Mouse (Mus musculus) CD4-positive, CD25-positive, alpha-beta regulatory T cell, adult 2 months (primary cell): ENCODE results near the gene Abce1.
"Not testable (repeated sequence)": the region's sequence is repeated elsewhere in the genome, so short reads cannot be mapped to it uniquely, and the experiment has no call there.

Experiments used
- DNase-seq: peaks from one replicate; pipeline ENCODE4 v3.0.0-alpha.2; 2012; ENCODE audit warnings: low read depth, low spot score

Abce1 gene

DNA sequence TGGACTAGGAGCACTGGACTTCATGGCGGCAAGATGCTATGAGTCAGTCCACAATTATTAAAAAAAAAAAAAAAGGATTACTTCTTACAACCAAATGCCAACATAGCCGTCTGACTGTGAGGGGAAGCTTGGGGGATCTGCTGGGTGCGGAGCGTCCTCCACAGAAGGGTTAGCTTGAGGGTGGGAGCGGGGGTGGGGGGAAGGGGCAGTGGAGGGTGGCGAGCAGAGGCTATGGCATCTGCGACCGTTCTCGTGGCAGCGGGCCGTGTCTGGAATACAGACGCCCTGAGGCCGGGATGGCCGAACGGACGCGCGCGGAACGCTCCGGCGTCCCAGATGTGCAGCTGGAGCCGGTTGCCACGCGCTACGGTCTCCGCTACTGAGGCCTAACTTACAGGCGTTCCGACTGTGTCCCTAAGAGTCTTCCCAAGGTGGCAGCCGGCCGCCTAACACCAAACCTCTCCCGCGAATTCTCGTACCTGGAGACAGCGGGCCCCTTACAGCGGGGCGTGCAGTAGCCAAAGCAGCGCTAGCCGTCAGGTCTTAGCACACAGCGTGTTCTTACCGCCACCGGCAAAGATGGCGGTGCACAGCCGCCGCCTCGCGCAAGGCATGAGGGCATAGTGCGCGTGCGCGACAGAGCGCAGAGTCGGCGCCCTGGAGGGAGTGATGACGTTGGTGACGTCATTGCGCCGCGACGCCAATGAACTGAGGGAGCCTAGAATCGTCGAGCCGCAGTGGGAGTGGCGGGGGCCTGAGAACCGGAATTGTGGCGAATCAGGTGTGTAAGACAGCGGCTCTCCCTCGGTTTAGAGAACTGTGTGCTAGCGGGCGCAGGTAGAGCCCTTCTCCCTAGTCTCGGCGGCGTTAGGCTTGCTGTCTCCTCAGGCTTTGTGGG is at the start of gene Abce1, which contains the start of gene Anapc10:
Gene Abce1, minus strand, starts transcription at position 677 of the 898 bp plus-strand sequence.
Gene Anapc10, plus strand, starts transcription at position 757 of the 898 bp plus-strand sequence.
- DNase-seq: peak; percentile 100

- DNase-seq: no peak
Measured at GRCm38 (mm10) chr8:79750305-79750704, 38.8 kb upstream of the Abce1 start.

DNA sequence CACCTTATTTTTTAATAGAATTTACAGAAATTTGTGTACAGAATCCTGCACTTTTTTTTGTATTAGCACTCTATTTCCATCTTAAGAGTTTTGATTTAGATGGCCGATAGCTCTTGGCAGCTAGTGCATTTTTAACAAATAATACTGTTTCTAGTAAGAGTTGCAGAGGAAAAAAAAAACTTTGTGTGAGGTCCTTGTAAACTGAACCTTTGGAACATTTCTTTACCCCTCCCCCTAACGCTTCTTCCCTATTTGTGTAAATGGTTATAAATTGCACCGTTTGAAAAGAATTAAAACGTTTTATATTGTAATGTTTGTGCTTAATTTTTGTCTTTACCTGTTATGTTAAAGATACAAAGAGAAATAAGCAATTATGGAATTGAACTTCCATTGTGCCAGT is 37.1 kb upstream of the Abce1 start:
- no peak for DNase-seq

DNA sequence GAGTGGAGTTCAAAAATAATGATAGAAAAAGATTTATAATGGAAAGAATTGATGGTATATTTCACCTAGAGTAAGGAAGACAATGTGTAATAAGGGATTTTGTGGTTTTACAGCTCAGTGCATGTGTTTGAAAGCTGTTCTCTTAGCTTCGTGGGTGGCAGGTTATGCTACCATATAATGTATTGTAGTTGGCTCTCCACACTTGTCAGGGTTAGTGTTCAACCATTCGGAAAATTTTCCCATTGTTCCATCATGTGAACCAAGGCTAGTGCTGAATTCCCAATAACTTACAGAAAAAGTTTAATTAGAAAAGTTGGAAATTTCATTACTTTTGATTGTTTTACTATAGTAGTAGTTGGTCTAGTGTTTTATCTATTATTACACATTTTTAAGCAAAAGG is 36.6 kb upstream of the Abce1 start:
- no peak for DNase-seq

DNA sequence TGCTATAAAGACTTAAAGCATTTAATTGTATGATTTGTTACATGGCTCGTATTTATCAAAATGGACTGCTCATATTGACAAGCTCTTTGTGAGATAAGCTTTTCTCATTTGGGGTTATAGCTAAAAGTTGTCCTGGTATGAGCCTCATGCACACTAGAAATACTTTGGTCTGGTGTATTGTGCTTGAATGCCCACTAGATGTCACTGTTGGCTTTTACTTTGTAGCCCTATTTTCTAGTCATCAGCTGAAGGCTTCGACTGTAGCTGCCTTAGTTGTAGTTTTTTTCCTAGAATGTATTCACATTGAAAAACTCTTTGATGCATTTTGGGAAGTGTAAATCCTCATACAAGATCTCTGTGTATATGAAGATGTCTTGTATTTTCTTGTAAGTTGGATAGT is 22.8 kb upstream of the Abce1 start:
- DNase-seq: peak; percentile 75

DNA sequence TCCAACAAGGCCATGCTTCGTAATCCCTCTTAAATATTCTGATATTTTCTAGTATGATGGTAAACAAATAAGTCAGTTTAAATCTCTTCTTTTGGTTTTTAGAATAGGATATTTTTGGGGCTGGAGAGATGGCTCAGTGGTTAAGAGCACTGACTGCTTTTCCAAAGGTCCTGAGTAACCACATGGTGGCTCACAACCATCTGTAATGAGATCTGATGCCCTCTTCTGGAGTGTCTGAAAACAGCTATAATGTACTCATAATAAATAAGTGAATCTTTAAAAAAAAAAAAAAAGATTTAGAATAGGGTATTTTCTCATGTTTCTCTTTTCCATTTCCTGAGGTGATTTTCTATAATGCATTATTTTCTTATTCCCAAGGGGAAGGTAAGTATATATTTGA is 16.4 kb upstream of the Abce1 start:
- no peak for DNase-seq

DNA sequence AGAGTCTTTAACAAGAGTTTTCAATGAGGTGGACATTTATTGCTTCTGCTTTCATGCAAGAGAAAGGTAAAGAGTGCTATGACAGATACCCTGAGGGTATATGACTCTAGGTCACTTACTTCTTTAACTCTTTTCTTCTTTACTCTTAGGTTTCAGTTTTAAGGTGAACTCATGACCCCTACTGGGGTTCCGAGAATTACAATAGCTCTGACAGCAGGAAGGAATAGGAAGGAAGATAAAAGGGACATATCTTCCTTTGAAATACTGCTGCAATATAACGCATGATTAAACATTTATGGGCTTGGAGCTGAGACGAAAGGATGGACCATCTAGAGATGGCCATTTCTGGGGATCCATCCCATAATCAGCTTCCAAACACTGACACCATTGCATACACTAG is 13.0 kb upstream of the Abce1 start:
- DNase-seq: peak; percentile 31

- DNase-seq: no peak
Measured at GRCm38 (mm10) chr8:79723308-79723707, 11.8 kb upstream of the Abce1 start.

DNA sequence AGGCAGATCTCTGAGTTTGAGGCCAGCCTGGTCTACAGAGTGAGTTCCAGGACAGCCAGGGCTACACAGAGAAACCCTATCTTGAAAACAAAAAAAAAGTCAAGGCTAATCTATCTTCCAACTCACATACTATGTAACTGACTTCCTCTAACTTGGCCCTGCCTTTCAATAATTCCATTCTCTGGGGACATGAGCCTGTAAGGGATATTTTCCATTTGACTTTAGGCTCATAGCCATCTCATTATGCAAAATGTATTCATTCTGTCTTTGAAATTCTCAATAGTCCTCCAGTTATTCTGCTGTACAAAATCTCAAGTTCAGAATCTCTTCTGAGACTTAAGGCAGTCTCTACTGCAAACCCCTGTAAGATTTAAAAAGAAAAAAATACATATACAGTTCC is 10.0 kb upstream of the Abce1 start:
- no peak for DNase-seq

DNA sequence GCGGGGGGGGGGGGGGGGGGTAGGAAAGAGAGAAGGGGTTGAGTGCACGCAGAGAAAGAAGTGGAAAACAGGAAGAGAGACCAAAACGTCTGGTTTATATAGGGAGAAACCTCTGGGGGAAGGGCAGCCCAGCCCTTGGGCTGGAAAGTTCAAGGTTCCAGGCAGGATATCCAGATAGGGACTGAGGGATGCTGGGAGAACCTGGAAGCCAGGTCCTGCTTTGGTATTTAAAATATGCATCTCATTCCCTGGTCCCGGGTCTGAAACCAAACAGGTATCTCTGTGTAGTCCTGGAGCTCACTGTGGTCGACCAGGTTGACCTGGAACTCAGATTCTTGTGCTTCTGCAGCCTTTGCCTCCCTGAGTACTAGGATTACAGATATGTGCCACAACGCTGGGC is 1.1 kb upstream of the Abce1 start:
- DNase-seq: no peak

DNA sequence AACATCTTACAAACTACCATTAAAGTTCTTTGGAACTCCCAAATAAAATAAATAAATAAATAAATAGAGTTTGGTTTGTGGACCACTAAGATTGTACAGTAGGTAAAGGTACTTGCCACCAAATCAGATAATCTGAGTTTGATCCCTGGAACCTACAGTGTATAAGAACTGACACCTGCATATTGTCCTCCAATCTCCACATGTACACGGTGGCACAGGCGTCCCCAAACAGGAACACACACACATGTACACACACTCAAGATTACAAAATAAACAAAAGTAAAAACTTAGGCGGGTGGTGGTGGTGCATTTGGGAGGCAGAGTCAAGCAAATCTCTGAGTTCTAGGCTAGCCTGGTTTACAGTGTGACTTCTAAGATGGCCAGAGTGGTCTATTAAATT is 4.9 kb downstream of the Abce1 start:
- no peak for DNase-seq

- no peak for DNase-seq
Measured at GRCm38 (mm10) chr8:79692531-79692930, 19.0 kb downstream of the Abce1 start.

GRCm38 (mm10) chr8:79685927-79686326 is 25.6 kb downstream of the Abce1 start:
- not testable (repeated sequence) for DNase-seq

DNA sequence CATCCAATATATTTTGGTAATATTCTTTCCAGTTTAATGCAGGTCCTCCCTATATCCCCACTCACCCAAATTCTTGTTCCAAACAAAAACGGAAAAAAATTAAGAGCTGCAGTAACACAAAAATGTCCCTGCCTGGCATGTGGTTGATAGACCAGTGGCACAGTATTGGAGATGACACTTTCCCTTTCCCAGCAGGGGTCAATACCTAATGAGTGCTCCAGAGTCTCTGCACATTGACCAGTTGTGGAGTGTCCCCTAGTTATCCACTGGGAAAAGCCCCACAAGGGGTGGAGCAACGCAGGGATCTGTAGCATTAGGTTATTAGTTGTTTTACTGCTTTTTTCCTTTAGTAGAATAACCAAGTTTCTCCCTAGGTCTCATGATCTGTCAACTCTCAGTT is 30.6 kb downstream of the Abce1 start:
- no peak for DNase-seq

DNA sequence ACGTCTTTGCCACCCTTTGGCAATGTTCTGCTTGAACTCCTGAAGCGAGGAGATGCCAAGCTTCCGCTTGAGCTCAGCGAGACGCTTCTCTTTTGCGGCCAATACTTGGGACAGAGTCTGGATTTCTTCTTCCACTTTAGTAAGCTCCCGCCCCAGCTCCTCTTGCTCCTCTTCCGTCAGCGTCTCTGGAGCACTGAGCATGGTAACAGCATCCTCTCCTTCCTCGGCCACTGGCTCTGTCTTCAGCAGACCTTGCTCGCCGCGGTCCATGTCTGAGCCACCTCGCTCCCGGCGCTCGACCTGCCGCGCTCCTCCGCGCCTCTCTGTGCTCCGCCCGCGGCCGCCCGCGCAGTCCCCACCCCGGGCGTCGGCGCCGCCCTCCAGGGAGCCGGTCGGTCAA is 31.0 kb downstream of the Abce1 start:
- DNase-seq: peak; percentile 21

DNA sequence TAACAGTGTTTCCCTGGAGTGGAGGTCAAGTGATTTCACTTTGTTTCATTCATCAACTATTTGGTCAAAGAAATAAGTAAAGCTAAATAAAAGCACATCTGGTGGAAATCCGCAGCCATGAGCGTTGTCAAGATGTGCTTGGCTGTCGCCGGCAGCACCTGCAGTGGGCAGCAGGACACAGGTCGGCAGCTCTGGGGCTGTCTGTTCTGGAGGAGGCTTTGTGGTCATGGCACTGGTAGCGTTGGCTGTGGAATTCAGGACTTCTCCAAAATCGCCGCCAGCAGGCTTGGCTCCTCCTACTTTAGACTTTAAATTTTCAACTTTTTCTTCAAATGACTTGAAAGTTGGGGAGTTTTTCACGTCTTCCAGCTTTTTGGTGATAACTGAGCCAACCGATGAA is 31.5 kb downstream of the Abce1 start:
- DNase-seq: not testable (repeated sequence)

GRCm38 (mm10) chr8:79679005-79679404 is 32.5 kb downstream of the Abce1 start:
- no peak for DNase-seq

DNA sequence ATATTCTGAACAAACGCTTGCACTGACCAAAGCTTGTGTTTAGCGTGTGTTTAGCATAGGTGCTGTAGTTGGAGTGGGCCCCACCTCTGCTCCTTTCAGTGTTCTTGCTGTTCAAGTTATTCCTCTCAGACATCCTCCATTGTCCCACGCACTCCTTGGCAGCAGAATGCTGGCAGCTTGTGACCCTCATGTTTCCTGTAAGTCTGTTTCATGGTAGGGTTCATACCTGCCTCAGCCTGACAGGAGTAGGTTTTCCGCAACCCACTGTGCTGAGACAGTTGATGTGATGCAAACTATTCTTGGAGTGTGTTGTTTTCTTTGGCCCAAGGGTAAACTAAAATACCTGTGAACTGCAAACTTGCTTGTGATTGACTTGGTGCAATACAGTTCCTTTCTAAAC is 35.1 kb downstream of the Abce1 start:
- DNase-seq: no peak

DNA sequence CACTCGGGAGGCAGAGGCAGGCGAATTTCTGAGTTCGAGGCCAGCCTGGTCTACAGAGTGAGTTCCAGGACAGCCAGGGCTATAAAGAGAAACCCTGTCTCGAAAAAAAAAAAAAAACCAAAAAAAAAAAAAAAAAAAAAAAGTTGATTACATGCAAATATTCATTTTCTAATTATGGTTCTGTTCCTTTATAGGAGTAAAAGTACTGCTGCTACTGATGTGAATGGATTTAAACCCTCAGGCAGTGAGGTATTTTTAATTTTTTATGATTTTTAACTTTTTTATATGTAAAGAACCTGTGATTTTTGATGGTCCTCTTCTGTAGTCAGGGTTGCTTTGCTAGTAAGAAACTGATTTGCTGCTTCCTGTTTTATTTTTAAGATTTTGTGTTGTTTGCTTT is 52.8 kb downstream of the Abce1 start:
- DNase-seq: not testable (repeated sequence)

DNA sequence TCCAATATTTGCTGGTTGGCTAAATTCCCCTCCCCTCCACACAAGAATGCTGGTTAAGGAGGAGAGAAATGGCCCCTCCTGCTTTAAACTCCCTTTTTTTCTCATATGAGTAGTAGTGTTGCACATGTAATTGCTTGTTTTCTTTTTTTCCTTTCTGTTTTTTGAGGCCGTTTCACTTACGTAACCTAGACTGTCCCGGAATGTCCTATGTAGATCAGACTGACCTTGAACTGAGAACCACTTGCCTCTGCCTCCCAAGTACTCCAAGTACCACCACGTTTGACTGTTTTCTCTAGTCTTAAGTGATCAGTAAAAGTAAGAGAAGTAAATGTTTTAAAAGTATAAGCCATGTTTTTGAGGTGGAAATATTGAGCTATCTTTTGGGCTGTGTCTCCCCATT is 57.8 kb downstream of the Abce1 start:
- DNase-seq: no peak

DNA sequence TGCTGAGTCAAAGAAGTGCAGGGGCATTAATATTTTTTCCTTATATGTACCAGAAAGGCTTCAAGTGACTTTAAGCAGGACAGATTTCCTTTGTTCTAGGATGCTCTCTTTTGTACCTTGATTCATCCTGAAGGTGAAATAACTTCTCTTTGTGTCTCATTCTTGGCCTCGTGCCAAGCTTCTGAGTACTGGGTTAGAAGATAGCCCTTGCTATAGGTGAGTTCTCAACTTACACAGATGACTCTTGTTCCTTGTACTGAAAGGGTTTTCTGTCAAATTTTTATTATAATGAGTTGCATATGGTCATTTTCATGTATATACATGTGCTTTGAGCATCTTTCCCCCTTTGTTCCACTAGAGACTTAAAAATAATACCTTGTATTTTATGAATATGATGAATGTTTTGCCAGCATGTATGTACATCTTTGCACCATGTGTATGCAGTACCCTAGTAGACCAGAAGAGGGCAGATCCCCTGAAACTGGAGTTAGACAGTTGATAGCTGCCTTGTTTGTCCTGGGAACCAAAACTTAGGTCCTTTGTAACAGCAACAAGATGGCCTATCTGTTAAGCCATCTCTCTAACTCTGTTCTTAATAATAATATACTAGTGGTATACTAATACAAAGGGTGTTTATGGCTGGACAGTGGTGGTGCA is 61.3 kb downstream of the Abce1 start:
- DNase-seq: peak; percentile 73

- DNase-seq: no peak
Measured at GRCm38 (mm10) chr8:79649569-79649968, 62.0 kb downstream of the Abce1 start.

DNA sequence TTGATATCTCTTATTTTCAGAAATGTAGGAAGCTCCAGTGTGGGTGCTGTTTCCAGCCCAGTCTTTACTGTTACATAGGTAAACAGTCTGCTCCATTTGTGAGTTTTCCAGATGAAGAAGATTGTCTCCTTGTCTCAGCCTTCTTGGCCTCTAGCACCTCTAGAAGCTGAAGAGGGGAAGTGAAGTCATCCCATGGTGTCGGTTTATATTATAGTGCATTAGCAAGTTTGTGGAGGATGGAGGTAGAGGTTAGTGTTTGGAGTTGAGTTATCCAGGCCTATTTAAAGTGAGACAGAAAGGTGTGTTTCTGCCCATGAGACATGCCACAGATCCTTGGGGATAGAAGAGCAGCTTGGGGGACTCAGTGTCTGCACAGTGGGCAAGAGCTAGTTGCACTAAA is 70.4 kb downstream of the Abce1 start:
- peak; percentile 3 for DNase-seq
